Mouse (Mus musculus) kidney, adult 2 months (tissue): ENCODE data around the gene Ciart.
A peak's percentile ranks its signal among the peaks of the same experiment; 100 is the strongest.

Experiments
- CTCF ChIP-seq: fragments of 200-500 bp; conservative IDR thresholded peaks from 2 replicates; pipeline ENCODE4 v1.5.1; 2011; ENCODE audit warnings: low read depth, mild to moderate bottlenecking, control low read depth, low read length, moderate library complexity, mixed read lengths; ENCODE audit not compliant: insufficient read depth, insufficient read length
- POLR2A ChIP-seq: fragments of 200-500 bp; IDR thresholded peaks from one replicate; pipeline ENCODE4 v1.6.1; 2011; ENCODE audit warnings: low read depth, low read length, control low read depth

GRCm38 (mm10) chr3:95861796-95862195 is 20.3 kb downstream of the Ciart start:
- TF ChIP-seq POLR2A (no peak), CTCF (peak; percentile 51)
